Mouse (Mus musculus): ENCODE results near the gene Rnf224.

- TF ChIP-seq POLR2A (IDR thresholded peaks at IDR 0.05; ENCODE audit: control insufficient read depth, extremely low read depth, insufficient read depth, low read length, poor library complexity) (no peak), CTCF (IDR thresholded peaks at IDR 0.05; ENCODE audit: borderline replicate concordance, control insufficient read depth, extremely low read depth, insufficient read depth, low read length, poor library complexity) (no peak)
These were observed 50.0 kb downstream of the Rnf224 start for GRCm38 (mm10) chr2:25186575-25186930.
